ENCODE assay signal across 16 mouse cellular contexts in the genomic region with DNA sequence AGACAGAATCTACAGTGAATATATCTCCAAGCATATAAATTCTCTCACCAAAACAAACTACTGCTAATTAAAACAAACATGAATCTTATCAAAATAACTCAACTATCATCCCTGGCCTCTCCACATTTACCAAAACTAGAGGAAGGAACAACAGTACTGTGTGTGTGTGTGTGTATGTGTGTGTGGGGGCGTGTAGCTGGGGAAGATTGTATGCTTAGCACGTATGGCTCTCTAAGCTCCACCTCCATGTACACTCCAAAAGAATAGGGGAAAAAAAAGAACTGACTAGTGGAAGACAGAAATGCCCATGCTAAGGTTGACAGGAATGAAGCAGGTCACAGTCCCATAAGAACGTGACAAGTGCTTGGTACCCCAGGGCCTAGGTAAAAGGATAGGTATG.
"Had no signal": no experiment of that assay in that cellular context is flagged by ENCODE, and none has a peak within 500 bp of the region (broad histone marks: within the 10 kb centered on the region; RNA-seq: fewer than 3 reads in every experiment).

No protein-coding gene starts in this region.

- H3K27ac ChIP-seq: lung, embryonic 15.5 days; macrophage; midbrain, embryonic 13.5 days; midbrain, embryonic 15.5 days; neural tube, embryonic 12.5 days; stomach, embryonic 15.5 days; stomach, postnatal 0 days had no signal

- ATAC-seq: lung, postnatal 0 days; midbrain, embryonic 13.5 days; midbrain, embryonic 15.5 days had no signal

- DNase-seq: lung, adult 2 months; lung, postnatal 14 days; lung, postnatal 36 days; right cerebral cortex, postnatal 14 days; thymus, adult 2 months; thymus, postnatal 25 days; thymus, postnatal 4 days had no signal

- H3K4me3 ChIP-seq: lung, embryonic 15.5 days; megakaryocyte, embryonic 14.5 days; midbrain, embryonic 13.5 days; midbrain, embryonic 15.5 days; neural tube, embryonic 12.5 days; stomach, embryonic 15.5 days had no signal
